Mouse (Mus musculus) erythroblast, embryonic 14.5 days (primary cell): ENCODE results near the gene Hpd. TPM values are rescaled to one million over a fixed set of nuclear protein-coding genes. Genes with fewer than 3 reads are reported as not detected.
"Not testable (repeated sequence)": the region's sequence is repeated elsewhere in the genome, so short reads cannot be mapped to it uniquely, and the experiment has no call there.

ENCODE experiments used
- H3K27me3 ChIP-seq: 2 replicates; pipeline ENCODE4 v1.6.1; 2012; ENCODE audit warnings: inconsistent platforms; ENCODE audit not compliant: control insufficient read depth
- H3K36me3 ChIP-seq: 2 replicates; pipeline ENCODE4 v1.6.1; 2012; ENCODE audit warnings: mild to moderate bottlenecking, inconsistent platforms; ENCODE audit not compliant: control insufficient read depth
- H3K4me1 ChIP-seq: 2 replicates; pipeline ENCODE4 v1.6.1; 2012; ENCODE audit warnings: inconsistent platforms; ENCODE audit not compliant: control insufficient read depth
- H3K4me3 ChIP-seq: replicated peaks from 2 replicates; pipeline ENCODE3; 2012; ENCODE audit warnings: moderate library complexity, mild to moderate bottlenecking, inconsistent platforms
- H3K9me3 ChIP-seq: 2 replicates; pipeline ENCODE4 v1.6.1; 2012; ENCODE audit warnings: low read length, inconsistent platforms, mixed read lengths; ENCODE audit not compliant: control insufficient read depth
- GATA1 ChIP-seq: IDR thresholded peaks from 2 replicates; pipeline ENCODE4 v1.6.1; 2012; ENCODE audit warnings: low read length, inconsistent platforms, mixed read lengths
- TAL1 ChIP-seq: IDR thresholded peaks from 3 replicates; pipeline ENCODE4 v1.6.1; 2012; ENCODE audit warnings: low read length, inconsistent platforms, mixed read lengths
- polyA plus RNA-seq: library from polyadenylated mRNA; stranded (reverse); fragments of >175 nt; gene quantifications from 2 replicates; pipeline ENCODE4 v1.2.3, GENCODE M21; 2012

Gene Hpd
- polyA plus RNA-seq, 1 experiment: not detected

DNA sequence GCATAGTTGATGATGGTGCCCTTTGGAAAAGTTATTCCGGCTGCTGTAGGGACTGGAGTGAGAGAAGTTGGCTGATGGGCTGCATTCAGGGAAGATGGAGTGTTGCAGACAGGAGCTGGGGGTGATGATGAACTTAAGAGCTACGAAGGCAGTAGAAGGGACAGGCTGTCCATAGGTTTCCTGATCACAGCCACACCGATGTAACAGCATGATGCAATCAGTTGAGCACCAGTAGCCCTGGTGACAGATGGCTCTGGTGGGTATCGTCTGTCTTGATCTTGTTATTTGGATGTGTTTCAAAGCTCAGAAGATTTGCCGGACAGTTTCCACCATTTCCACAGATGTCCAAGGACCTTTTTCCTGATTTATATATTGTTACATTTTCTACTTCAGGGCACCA, 19.5 kb upstream of the Hpd start:
- TF ChIP-seq TAL1: peak; percentile 43; the same call in 1 of the 3 replicates
- TF ChIP-seq GATA1: no peak
- no peak overlapping the region for H3K4me3 ChIP-seq

DNA sequence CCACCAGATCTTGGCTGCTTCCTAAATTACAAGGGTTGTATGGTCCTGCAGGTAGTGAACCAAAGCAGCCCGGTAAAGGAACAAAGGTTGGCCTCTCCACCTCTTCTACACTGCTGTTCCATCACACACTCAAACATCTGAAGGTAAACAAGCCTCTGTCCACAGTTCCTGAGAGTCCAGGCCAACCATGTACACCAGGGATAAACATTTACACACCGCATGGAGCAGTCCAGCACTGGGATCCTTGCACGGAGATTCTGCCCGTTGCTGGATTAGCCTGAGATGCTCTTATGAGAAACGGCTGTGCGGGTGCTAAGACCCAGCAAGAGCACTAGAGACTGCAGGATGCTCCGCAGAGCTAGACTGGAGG, 19.0 kb upstream of the Hpd start:
- Histone ChIP-seq H3K4me3 (no peak overlapping the region), H3K9me3 (peaks cover 5% of the 10 kb centered on the region; the same call in 1 of the 2 replicates), H3K4me1 (peaks cover 47% of the 10 kb centered on the region), H3K27me3 (no peaks in the 10 kb centered on the region), H3K36me3 (no peaks in the 10 kb centered on the region; the same call in 1 of the 2 replicates)
- TF ChIP-seq TAL1: no peak
- no peak for TF ChIP-seq GATA1

More for the DNA sequence above, 19.5 kb upstream of the Hpd start:
- H3K27me3 ChIP-seq: no peaks in the 10 kb centered on the region
- peaks cover 42% of the 10 kb centered on the region for H3K4me1 ChIP-seq
- peaks cover 5% of the 10 kb centered on the region; the same call in 1 of the 2 replicates for H3K9me3 ChIP-seq
- H3K36me3 ChIP-seq: no peaks in the 10 kb centered on the region; the same call in 1 of the 2 replicates

DNA sequence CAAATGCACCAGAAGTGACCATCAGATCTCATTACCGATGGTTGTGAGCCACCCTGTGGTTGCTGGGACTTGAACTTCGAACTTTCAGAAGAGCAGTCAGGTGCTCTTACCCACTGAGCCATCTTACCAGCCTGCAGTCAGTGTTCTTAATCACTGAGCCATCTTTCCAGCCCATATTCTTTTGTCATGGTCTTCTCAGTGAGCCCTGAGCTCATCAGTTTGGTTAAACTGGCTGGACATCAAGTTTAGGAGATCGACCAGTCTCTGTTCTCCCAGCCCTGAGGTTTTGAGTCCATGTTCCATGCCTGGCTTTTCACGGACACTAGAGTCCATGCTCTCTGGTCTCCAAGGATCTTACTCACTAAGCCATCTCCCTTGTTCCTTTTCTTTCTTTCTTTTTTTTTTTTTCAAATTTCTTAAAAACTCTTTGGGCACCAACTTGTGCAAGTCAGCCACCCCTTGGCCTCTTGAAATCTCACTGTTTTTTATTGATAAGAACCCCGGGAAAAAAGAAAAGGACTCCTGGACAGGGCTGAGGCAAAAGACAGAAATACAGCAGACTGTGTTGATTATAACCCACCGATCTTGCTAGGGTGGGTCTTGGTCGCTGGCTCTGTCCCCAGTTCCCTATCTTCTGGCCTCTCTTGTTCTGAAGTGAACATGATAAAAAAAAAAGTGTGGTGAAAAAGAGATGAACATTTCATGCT, 18.4 kb upstream of the Hpd start:
- peaks cover 52% of the 10 kb centered on the region for H3K4me1 ChIP-seq
- H3K9me3 ChIP-seq, H3K4me3 ChIP-seq, H3K27me3 ChIP-seq, H3K36me3 ChIP-seq: not testable (repeated sequence)

DNA sequence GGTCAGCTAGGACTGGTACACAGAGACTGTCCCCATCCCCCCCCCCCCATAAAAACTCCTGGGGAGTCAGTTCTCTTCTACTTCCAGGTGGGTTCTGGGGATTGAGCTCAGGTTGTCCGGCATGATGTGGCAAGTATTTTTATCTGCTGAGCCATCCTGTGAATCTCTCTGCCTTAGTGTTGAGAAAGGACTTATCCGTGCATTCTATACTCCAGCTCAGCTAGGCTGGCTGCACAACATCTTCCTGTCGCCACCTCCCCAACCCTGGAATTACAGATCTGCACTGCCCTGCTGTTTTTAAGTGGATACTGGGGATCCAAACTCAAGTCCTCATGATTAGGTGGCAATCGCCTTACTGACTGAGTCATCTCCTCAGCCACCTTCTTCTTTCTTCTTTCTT, 16.0 kb upstream of the Hpd start:
- Histone ChIP-seq H3K4me3 (no peak overlapping the region), H3K27me3 (no peaks in the 10 kb centered on the region), H3K9me3 (no peaks in the 10 kb centered on the region), H3K36me3 (peaks cover 3% of the 10 kb centered on the region), H3K4me1 (peaks cover 74% of the 10 kb centered on the region)
- TF ChIP-seq GATA1 (no peak), TAL1 (no peak)

DNA sequence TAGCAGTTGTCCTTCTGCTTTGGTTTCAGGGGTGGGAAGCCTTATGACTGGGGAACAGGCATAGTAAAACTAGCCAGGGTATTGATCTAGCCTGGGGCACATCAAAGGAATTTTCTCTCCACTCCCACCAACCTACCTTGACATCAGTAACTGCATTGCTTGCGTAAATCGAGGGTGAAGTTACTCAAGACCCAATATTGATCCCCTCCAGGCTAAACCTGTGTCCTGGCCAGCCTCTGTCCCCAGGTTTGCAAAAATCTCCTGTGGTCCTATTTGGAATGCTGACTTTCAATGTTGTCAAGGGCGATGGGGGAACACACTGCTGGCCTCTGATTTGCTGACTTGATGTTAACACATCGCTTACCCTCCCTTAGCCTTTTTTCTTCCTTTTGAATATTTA, 14.2 kb upstream of the Hpd start:
- peaks cover 83% of the 10 kb centered on the region for H3K4me1 ChIP-seq

DNA sequence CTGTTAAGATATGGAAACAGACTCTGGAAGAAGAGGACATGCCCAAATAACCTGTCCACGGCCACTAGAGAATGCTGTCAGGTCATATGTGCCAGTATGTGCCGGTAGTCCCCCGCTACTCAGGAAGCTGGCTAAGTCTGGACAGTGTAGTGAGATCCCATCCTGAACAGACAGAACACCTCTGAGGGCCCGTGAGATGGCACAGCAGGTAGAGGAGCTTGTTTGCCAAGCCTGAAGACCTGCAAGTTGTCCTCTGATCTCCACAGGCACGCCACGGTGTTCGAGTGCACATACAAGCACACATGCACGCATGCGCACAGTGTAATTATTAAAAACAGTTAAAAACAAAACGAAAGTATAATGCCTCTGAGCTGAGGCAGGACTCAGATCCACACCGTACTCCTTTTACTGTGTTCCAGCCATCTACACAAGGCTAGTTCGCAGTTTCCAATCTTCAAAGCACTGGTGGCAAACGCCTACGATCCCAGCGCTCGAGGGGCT, 13.0 kb upstream of the Hpd start:
- peaks cover 83% of the 10 kb centered on the region for H3K4me1 ChIP-seq
- no peak overlapping the region for H3K4me3 ChIP-seq
- TF ChIP-seq GATA1 (no peak), TAL1 (no peak)
- peaks cover 8% of the 10 kb centered on the region for H3K36me3 ChIP-seq
- H3K9me3 ChIP-seq: peaks cover 3% of the 10 kb centered on the region; the same call in 1 of the 2 replicates
- H3K27me3 ChIP-seq: no peaks in the 10 kb centered on the region

More for the DNA sequence above, 14.2 kb upstream of the Hpd start:
- no peak for TF ChIP-seq TAL1
- no peak for TF ChIP-seq GATA1
- peaks cover 5% of the 10 kb centered on the region for H3K36me3 ChIP-seq
- H3K9me3 ChIP-seq: no peaks in the 10 kb centered on the region
- H3K27me3 ChIP-seq: no peaks in the 10 kb centered on the region
- H3K4me3 ChIP-seq: no peak overlapping the region

DNA sequence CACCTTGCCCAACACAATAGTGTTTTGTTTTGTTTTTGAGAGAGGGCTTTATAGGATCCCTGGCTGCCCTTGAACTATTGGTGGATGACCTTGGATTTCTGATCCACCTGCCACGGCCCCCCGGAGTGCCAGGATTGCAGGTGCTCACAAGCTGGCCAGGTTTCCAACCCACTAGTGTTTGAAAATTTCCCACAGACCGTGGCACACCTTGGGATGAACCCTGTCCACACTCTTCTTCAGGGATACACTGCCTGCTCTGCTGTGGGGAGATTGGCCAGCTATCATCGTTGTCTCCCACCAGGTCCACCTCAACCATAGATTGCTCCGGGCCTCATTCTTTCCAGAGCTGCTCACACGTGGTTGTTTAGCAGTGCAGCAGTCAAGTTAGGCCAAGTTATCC, 12.3 kb upstream of the Hpd start:
- Histone ChIP-seq H3K4me3 (no peak overlapping the region), H3K4me1 (peaks cover 77% of the 10 kb centered on the region), H3K27me3 (no peaks in the 10 kb centered on the region), H3K36me3 (peaks cover 8% of the 10 kb centered on the region), H3K9me3 (peaks cover 3% of the 10 kb centered on the region; the same call in 1 of the 2 replicates)
- TF ChIP-seq TAL1: no peak
- TF ChIP-seq GATA1: no peak

DNA sequence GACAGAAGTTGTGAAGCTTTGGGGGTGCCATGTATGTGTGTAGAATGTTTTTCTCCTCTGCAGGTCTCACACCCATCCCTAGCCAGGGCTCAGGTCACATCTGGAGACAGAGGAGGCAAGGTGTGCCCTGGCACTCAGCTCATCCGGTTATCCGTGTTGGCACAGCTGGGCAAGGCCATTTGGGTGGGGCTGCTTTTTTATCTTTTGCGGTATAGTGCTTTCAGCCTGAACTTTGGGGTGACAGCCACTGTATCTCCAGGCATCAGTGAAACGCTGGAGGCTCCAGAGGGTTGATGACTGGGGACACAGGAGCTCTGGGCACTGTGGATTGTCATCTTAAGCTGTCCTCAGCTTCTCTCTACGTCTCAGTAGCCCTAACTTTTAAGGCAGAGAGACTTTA, 10.9 kb upstream of the Hpd start:
- TF ChIP-seq TAL1: peak; percentile 79
- peak; percentile 78 for TF ChIP-seq GATA1
- peaks cover 8% of the 10 kb centered on the region for H3K36me3 ChIP-seq

DNA sequence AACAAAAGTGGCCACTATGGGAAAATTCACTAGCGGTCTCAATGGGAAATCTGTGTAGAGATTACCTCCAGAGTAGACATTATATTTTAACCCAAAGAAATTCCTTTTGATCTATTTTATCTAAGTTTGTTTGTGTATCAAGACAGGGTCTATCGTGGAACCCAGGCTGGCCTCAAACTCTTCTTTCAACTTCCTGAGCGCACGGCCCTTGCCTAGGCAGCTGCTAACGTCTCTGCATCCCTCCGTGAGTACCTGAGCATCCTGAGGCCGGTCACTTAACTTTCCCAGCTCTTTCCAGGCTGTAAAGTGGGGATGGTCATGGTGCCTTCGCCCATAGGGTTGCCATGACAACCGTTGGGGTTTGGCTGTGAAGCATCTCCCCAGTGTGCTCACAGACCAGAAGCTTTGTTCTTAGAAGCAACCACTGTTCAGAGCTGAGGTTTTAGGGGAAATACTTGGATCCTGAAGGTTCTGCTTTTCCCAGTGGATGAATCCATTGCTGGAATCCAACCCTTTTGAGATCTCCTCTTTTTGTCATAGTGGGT, 10.2 kb upstream of the Hpd start:
- Histone ChIP-seq H3K4me3 (no peak overlapping the region), H3K9me3 (peaks cover 3% of the 10 kb centered on the region; the same call in 1 of the 2 replicates), H3K27me3 (no peaks in the 10 kb centered on the region), H3K4me1 (peaks cover 65% of the 10 kb centered on the region), H3K36me3 (peaks cover 8% of the 10 kb centered on the region)
- TF ChIP-seq TAL1: no peak
- no peak for TF ChIP-seq GATA1

More for the DNA sequence above, 10.9 kb upstream of the Hpd start:
- Histone ChIP-seq H3K27me3 (no peaks in the 10 kb centered on the region), H3K9me3 (peaks cover 3% of the 10 kb centered on the region; the same call in 1 of the 2 replicates), H3K4me3 (peak overlapping the region; percentile 48), H3K4me1 (peaks cover 72% of the 10 kb centered on the region)
